Mouse (Mus musculus) liver, adult 2 months (tissue): ENCODE results near the gene Tia1.

Source experiments
- CTCF ChIP-seq: fragments of 200-500 bp; IDR thresholded peaks from 2 replicates; pipeline ENCODE4 v1.5.1; 2011; ENCODE audit warnings: low read depth, low read length, control low read depth
- POLR2A ChIP-seq: fragments of 200-500 bp; IDR thresholded peaks from 2 replicates; pipeline ENCODE4 v1.6.1; 2011; ENCODE audit warnings: low read length, control low read depth; ENCODE audit not compliant: insufficient read depth; ENCODE audit errors: extremely low read depth

DNA sequence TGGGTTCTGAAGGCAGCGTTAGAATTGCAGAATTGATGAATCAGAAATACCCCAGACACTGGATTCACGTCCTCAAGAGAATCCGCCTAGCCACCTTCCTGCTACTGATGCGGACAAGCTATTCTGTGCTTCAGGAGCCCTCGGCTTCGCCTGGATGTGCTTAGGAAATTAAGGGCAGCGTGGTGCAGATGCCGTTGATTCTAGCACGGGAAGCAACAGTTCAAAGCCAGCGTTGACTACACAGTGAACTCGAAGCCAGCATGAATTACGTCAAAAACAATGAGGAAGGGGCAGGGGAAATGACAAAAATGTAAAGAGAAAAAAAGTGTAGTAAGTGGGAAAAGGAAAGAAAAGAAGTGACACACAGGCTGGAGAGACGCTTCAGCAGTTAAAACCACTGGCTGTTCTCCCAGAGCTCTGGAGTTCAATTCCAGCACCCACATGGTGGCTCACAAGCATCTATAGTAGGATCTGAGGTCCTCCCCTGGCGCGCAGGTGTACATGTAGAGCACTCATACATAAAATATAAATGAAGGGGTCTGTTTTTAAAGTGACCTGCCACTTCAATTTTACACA lies 33.2 kb upstream of the Tia1 start, which contains the start of gene Snrpg:
- TF ChIP-seq CTCF (no peak), POLR2A (no peak)
